Mouse (Mus musculus) thymus, adult 18-20 months (tissue): Measurements from ENCODE around the gene Mapk9.

Experiments
- DNase-seq, 2 experiments: peaks; one replicate each; pipeline ENCODE4 v3.0.0; 2022; ENCODE audit warnings: mixed read lengths in 2 of 2

Gene Mapk9

GRCm38 (mm10) chr11:49841886-49842285 lies 4.7 kb upstream of the Mapk9 start:
- DNase-seq = no peak

- no peak for DNase-seq
Measured at GRCm38 (mm10) chr11:49842718-49843117, 3.8 kb upstream of the Mapk9 start.

GRCm38 (mm10) chr11:49844311-49844710 lies 2.2 kb upstream of the Mapk9 start:
- no peak for DNase-seq

GRCm38 (mm10) chr11:49844969-49845368 lies 1.6 kb upstream of the Mapk9 start:
- DNase-seq = peak; percentile 29 to 42

GRCm38 (mm10) chr11:49845958-49846357 lies 593 bp upstream of the Mapk9 start:
- no peak for DNase-seq

- peak; percentile 38 to 43 for DNase-seq
Measured at GRCm38 (mm10) chr11:49847071-49847810, 690 bp downstream of the Mapk9 start.

- no peak for DNase-seq
Measured at GRCm38 (mm10) chr11:49847811-49848078, 1.2 kb downstream of the Mapk9 start.

GRCm38 (mm10) chr11:49848080-49848815 lies 1.7 kb downstream of the Mapk9 start:
- no peak for DNase-seq

GRCm38 (mm10) chr11:49850331-49850730 lies 3.8 kb downstream of the Mapk9 start:
- no peak for DNase-seq

GRCm38 (mm10) chr11:49855144-49855543 lies 8.6 kb downstream of the Mapk9 start:
- DNase-seq = no peak

- no peak for DNase-seq
Measured at GRCm38 (mm10) chr11:49861139-49861538, 14.6 kb downstream of the Mapk9 start.

GRCm38 (mm10) chr11:49863926-49864325 lies 17.4 kb downstream of the Mapk9 start:
- no peak for DNase-seq

GRCm38 (mm10) chr11:49867320-49867719 lies 20.8 kb downstream of the Mapk9 start:
- DNase-seq = no peak

GRCm38 (mm10) chr11:49869762-49870161 lies 23.2 kb downstream of the Mapk9 start:
- DNase-seq = peak in 1 of 2 experiments; percentile 32

- no peak for DNase-seq
Measured at GRCm38 (mm10) chr11:49871914-49872313, 25.4 kb downstream of the Mapk9 start.

GRCm38 (mm10) chr11:49872779-49873178 lies 26.2 kb downstream of the Mapk9 start:
- DNase-seq = no peak

GRCm38 (mm10) chr11:49876948-49877817 lies 30.6 kb downstream of the Mapk9 start:
- DNase-seq = no peak

- no peak for DNase-seq
Measured at GRCm38 (mm10) chr11:49879950-49880642, 33.5 kb downstream of the Mapk9 start.

- no peak for DNase-seq
Measured at GRCm38 (mm10) chr11:49883394-49883793, 36.8 kb downstream of the Mapk9 start.

GRCm38 (mm10) chr11:49888469-49888868 lies 41.9 kb downstream of the Mapk9 start:
- no peak for DNase-seq

GRCm38 (mm10) chr11:49891993-49892392 lies 45.4 kb downstream of the Mapk9 start:
- DNase-seq = no peak

- DNase-seq = no peak
Measured at GRCm38 (mm10) chr11:49893806-49894205, 47.3 kb downstream of the Mapk9 start.
